Mouse (Mus musculus): ENCODE results near the gene Slc25a33. TPM values are rescaled to one million over a fixed set of nuclear protein-coding genes. Genes with fewer than 3 reads are reported as not detected.

Gene Slc25a33
- 11.4 TPM for polyA plus RNA-seq (2014; fragmentation: Illumina TruSeq; extraction: RNeasy Lipid Tissue Mini Kit (QIAGEN cat#74804); ENCODE audit: low read depth, low replicate concordance)

DNA sequence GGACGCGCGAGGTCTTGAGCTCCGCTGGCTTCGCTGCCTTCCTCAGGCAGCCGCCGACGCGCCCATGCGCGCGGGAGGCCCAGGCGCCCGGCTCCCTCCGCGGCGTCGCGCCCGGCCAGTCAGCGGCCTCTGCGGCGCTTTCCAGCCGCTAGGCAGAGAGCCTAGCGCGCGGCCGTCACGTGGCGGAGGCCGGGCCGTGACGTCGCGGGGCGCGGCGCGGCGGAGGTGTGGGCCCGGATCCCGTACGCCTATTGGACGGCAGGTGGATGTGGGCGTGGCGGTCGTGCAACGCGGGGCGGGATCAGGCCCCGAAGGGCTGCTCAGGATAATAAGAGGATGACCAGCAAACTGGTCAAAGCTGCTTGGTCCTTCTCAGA lies at the start of gene Slc25a33:
TSS of gene Slc25a33 (minus strand) at position 184 of the 377 bp plus-strand sequence.

DNA sequence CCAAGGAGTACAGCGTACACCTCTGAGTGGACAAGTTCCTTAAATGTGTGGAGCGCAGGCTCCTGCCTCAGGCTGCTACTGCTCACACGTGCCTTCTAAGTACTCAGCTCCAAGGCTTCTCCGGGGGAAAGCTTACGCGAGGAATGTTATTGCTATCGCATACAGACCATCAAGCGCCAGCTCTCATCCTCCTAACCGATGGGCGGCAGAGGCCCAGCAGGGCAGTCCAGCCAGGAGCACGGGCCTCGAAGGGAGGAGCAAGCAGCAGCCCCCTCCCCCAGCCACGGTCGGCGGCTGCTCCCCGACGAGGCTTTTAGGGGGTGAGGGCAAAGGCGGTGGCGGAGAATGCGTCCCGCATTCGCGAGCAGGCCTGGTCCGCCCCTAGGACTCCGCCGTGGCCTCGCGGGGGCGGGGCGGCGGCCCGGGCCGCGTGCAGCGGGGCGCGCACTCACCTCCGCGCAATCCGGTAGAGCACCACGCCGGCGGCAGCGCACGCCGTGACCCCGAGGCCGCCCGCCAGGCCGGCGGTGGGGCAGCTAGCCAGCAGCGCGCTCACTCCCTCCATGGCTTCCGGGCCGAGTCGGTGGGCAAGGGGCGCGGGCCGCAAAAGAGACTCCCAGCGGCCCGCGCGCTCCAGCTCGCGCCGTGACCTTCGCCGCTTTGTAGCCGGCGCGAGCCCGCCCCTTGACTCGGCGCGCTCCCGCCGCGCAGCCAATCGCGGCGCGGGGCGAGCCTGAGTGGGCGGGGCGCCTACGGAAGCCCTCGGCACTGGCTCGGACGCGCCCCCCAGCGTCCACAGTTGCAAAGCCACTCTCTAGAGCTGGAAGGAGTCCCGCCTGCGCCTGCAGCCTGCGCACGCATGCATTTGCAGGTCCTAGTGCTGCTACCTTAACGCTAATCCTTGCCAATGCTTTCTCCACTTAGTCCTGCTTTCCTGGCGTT lies 36.4 kb downstream of the Slc25a33 start, which contains the start of gene Tmem201:
TSS of gene Tmem201 (minus strand) at position 662 of the 942 bp plus-strand sequence.

DNA sequence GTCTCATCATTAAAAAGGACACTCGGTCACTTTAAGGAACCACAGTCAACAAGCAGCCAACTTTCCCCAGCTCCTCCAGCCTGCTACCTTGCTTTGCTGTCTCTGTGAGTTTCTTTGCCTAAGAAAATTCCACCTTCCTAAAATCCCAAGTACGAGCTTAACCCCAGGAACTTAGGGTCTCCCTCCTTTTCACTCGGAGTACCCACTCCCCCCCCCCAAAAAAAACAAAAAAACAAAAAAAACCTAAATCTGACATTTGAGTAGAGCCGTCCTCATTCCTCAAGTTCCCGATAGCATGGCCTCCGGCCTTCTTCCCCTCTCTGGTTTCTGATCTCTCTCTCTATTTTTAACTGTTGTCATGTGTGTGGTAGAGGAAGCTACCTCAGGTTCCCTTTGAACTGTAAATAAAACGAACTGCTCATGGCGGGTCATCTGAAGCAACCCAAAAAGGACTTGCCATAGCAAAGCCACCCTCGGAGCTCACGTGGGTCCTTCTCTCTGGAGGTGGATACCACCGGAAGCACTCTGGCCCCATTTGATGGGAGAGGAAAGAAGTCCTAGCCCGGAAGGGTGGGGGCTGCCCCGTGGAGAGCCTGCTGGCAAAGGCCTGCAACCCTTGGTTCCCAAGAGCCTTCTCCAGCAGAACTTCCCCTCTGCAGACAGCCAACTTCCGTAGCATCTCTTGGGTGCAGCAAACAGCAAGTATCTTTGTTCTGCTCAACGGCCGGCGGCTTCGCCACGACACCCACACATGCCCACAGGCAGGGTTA lies 71.7 kb downstream of the Slc25a33 start, which contains the start of gene Pik3cd:
TSS of gene Pik3cd (minus strand) at position 362 of the 770 bp plus-strand sequence.

Other genes with a start within 250 kb of the Slc25a33 start
- 57.1 TPM for gene Clstn1, start 187.8 kb downstream of the Slc25a33 start, polyA plus RNA-seq (2014; fragmentation: Illumina TruSeq; extraction: RNeasy Lipid Tissue Mini Kit (QIAGEN cat#74804); ENCODE audit: low read depth, low replicate concordance)
- 7.1 TPM for gene Pik3cd, start 71.7 kb downstream of the Slc25a33 start, polyA plus RNA-seq (2014; fragmentation: Illumina TruSeq; extraction: RNeasy Lipid Tissue Mini Kit (QIAGEN cat#74804); ENCODE audit: low read depth, low replicate concordance)
- 14.9 TPM for gene Tmem201, start 36.2 kb downstream of the Slc25a33 start, polyA plus RNA-seq (2014; fragmentation: Illumina TruSeq; extraction: RNeasy Lipid Tissue Mini Kit (QIAGEN cat#74804); ENCODE audit: low read depth, low replicate concordance)
- 24.2 TPM for gene Spsb1, start 180.8 kb upstream of the Slc25a33 start, polyA plus RNA-seq (2014; fragmentation: Illumina TruSeq; extraction: RNeasy Lipid Tissue Mini Kit (QIAGEN cat#74804); ENCODE audit: low read depth, low replicate concordance)
- 140 TPM for gene H6pd, start 234.7 kb upstream of the Slc25a33 start, polyA plus RNA-seq (2014; fragmentation: Illumina TruSeq; extraction: RNeasy Lipid Tissue Mini Kit (QIAGEN cat#74804); ENCODE audit: low read depth, low replicate concordance)

Measured in adipose tissue, adult 10 weeks (tissue).